Mouse (Mus musculus) heart, postnatal 14 days (tissue): ENCODE measurements at regions not wholly inside any gene's neighbourhood (a gene's known extent, or its start where the extent isn't known, plus 50 kb on each side); places are given as distances from the start of the nearest gene placed in this dataset.
"Not testable (repeated sequence)": the region's sequence is repeated elsewhere in the genome, so short reads cannot be mapped to it uniquely, and the experiment has no call there.

Experiments used
- DNase-seq, 2 experiments: peaks; one replicate each; pipeline ENCODE4 v3.0.0; 2021 to 2022
- intact Hi-C: fragments of 180-260 bp; cut with DNase I; formaldehyde crosslinking; loops from one replicate; pipeline ENCODE4 v1.15.1; 2025

GRCm38 (mm10) chr4:3497392-3497791 is 312.2 kb upstream of the Vmn1r3 start:
- DNase-seq, intact Hi-C loops: not testable (repeated sequence)

- intact Hi-C loops, DNase-seq: not testable (repeated sequence)
These were observed 310.8 kb upstream of the Vmn1r3 start for GRCm38 (mm10) chr4:3495987-3496386.

GRCm38 (mm10) chr4:3494123-3494681 is 309.0 kb upstream of the Vmn1r3 start:
- DNase-seq, intact Hi-C loops: not testable (repeated sequence)

- intact Hi-C loops, DNase-seq: not testable (repeated sequence)
These were observed 305.7 kb upstream of the Vmn1r3 start for GRCm38 (mm10) chr4:3490901-3491300.

GRCm38 (mm10) chr4:3482092-3482491 is 296.9 kb upstream of the Vmn1r3 start:
- intact Hi-C loops = no loop called here
- DNase-seq = no peak

- no peak for DNase-seq
- intact Hi-C loops = no loop called here
These were observed 271.6 kb upstream of the Vmn1r3 start for GRCm38 (mm10) chr4:3456773-3457172.

GRCm38 (mm10) chr4:3437380-3437779 is 252.2 kb upstream of the Vmn1r3 start:
- intact Hi-C loops = not testable (repeated sequence)

GRCm38 (mm10) chr4:3427968-3428367 is 242.8 kb upstream of the Vmn1r3 start:
- intact Hi-C loops = loop anchor here (2.0 kb wide), 1 partner anchor 401 kb away; no protein-coding TSS in a partner anchor
- no peak for DNase-seq

More at GRCm38 (mm10) chr4:3437380-3437779, 252.2 kb upstream of the Vmn1r3 start:
- DNase-seq = not testable (repeated sequence)

GRCm38 (mm10) chr4:3419920-3420499 is 234.9 kb upstream of the Vmn1r3 start:
- intact Hi-C loops = no loop called here
- DNase-seq = peak; percentile 12 to 49

- no peak for DNase-seq
- intact Hi-C loops = no loop called here
These were observed 231.5 kb upstream of the Vmn1r3 start for GRCm38 (mm10) chr4:3416670-3417069.

GRCm38 (mm10) chr4:3414442-3415022 is 229.4 kb upstream of the Vmn1r3 start:
- intact Hi-C loops = not testable (repeated sequence)

GRCm38 (mm10) chr4:3413493-3414441 is 228.6 kb upstream of the Vmn1r3 start:
- intact Hi-C loops = no loop called here
- peak in 1 of 2 experiments; percentile 1 for DNase-seq

More at GRCm38 (mm10) chr4:3414442-3415022, 229.4 kb upstream of the Vmn1r3 start:
- DNase-seq = not testable (repeated sequence)

GRCm38 (mm10) chr4:3412323-3412722 is 227.2 kb upstream of the Vmn1r3 start:
- DNase-seq, intact Hi-C loops: not testable (repeated sequence)

GRCm38 (mm10) chr4:3402856-3403255 is 217.7 kb upstream of the Vmn1r3 start:
- DNase-seq, intact Hi-C loops: not testable (repeated sequence)

- DNase-seq, intact Hi-C loops: not testable (repeated sequence)
These were observed 216.6 kb upstream of the Vmn1r3 start for GRCm38 (mm10) chr4:3401766-3402165.

- intact Hi-C loops, DNase-seq: not testable (repeated sequence)
These were observed 206.4 kb upstream of the Vmn1r3 start for GRCm38 (mm10) chr4:3391579-3391978.

- intact Hi-C loops, DNase-seq: not testable (repeated sequence)
These were observed 188.0 kb upstream of the Vmn1r3 start for GRCm38 (mm10) chr4:3373027-3373763.

GRCm38 (mm10) chr4:3368021-3368420 is 182.9 kb upstream of the Vmn1r3 start:
- DNase-seq, intact Hi-C loops: not testable (repeated sequence)

GRCm38 (mm10) chr4:3343443-3343842 is 158.3 kb upstream of the Vmn1r3 start:
- intact Hi-C loops, DNase-seq: not testable (repeated sequence)

- intact Hi-C loops, DNase-seq: not testable (repeated sequence)
These were observed 157.5 kb upstream of the Vmn1r3 start for GRCm38 (mm10) chr4:3342696-3343095.
